Mouse (Mus musculus) embryonic facial prominence, embryonic 12.5 days (tissue): ENCODE measurements around the gene Lnx2. TPM values are rescaled to one million over a fixed set of nuclear protein-coding genes. Genes with fewer than 3 reads are reported as not detected.

ENCODE experiments used
- ATAC-seq: fragments of 200-750 bp; cut with Nextera tagmentation; 2 replicates; pipeline ENCODE4 v1.8.0; 2017; ENCODE audit not compliant: insufficient number of reproducible peaks, insufficient read depth, low FRiP score, low TSS enrichment
- H3K27ac ChIP-seq: fragments of 300-500 bp; sonication (generic); 2 replicates; pipeline ENCODE4 v1.5.1; 2016; ENCODE audit warnings: mild to moderate bottlenecking
- H3K27me3 ChIP-seq: fragments of 300-500 bp; sonication (generic); 2 replicates; pipeline ENCODE4 v1.6.1; 2016; ENCODE audit warnings: mild to moderate bottlenecking, moderate library complexity
- H3K36me3 ChIP-seq: fragments of 300-500 bp; sonication (generic); 2 replicates; pipeline ENCODE4 v1.6.1; 2016; ENCODE audit warnings: mild to moderate bottlenecking
- H3K4me1 ChIP-seq: fragments of 300-500 bp; sonication (generic); 2 replicates; pipeline ENCODE4 v1.6.1; 2016
- H3K4me2 ChIP-seq: fragments of 300-500 bp; sonication (generic); replicated peaks from 2 replicates; pipeline ENCODE4 v1.6.1; 2016; ENCODE audit warnings: mild to moderate bottlenecking, moderate library complexity
- H3K4me3 ChIP-seq: fragments of 300-500 bp; sonication (generic); 2 replicates; pipeline ENCODE4 v1.5.1; 2016; ENCODE audit warnings: mild to moderate bottlenecking
- H3K9ac ChIP-seq: fragments of 300-500 bp; sonication (generic); 2 replicates; pipeline ENCODE4 v1.6.1; 2016; ENCODE audit warnings: mild to moderate bottlenecking, moderate library complexity
- H3K9me3 ChIP-seq: fragments of 300-500 bp; sonication (generic); 2 replicates; pipeline ENCODE4 v1.6.1; 2016; ENCODE audit warnings: mild to moderate bottlenecking, moderate library complexity
- WGBS: fragments of 180-500 bp; shearing (Covaris S2); methylation state at CpG from one replicate; pipeline ENCODE4 v1.1.7; 2016; 5-methylcytosine and 5-hydroxymethylcytosine counted together
- polyA plus RNA-seq: library from polyadenylated mRNA; unstranded; fragments of >200 nt; fragmentation: Nextera tagmentation; extraction: Ambion mirVana; gene quantifications from 2 replicates; pipeline ENCODE4 v1.2.1, GENCODE M21; 2016

Gene Lnx2
- polyA plus RNA-seq, 1 experiment from 2014 or later: 12.0 TPM

GRCm38 (mm10) chr5:147033155-147033554 is 43.2 kb downstream of the Lnx2 start:
- no peak for ATAC-seq
- no peak overlapping the region for H3K27ac ChIP-seq
- H3K4me1 ChIP-seq: peaks cover 18% of the 10 kb centered on the region
- H3K36me3 ChIP-seq: peaks cover 17% of the 10 kb centered on the region; the same call in 1 of the 2 replicates
- no peaks in the 10 kb centered on the region for H3K9me3 ChIP-seq
- H3K4me2 ChIP-seq: no peak overlapping the region
- no peak overlapping the region for H3K4me3 ChIP-seq
- WGBS: 69% methylated on average over 13 of the region's 13 CpGs
- no peaks in the 10 kb centered on the region for H3K27me3 ChIP-seq
- no peak overlapping the region for H3K9ac ChIP-seq

- WGBS: 90% methylated on average over 14 of the region's 14 CpGs
- Histone ChIP-seq H3K36me3 (peaks cover 28% of the 10 kb centered on the region), H3K9ac (no peak overlapping the region), H3K4me1 (0 out of 2 replicates have a peak, but pooled peaks cover 5% of the 10 kb centered on the region), H3K27ac (no peak overlapping the region), H3K9me3 (no peaks in the 10 kb centered on the region), H3K4me2 (no peak overlapping the region), H3K27me3 (no peaks in the 10 kb centered on the region), H3K4me3 (no peak overlapping the region)
- ATAC-seq: no peak
Measured at GRCm38 (mm10) chr5:147031281-147031680, 45.1 kb downstream of the Lnx2 start.

- Histone ChIP-seq H3K4me3 (no peak overlapping the region), H3K36me3 (peaks cover 29% of the 10 kb centered on the region), H3K4me1 (no peaks in the 10 kb centered on the region), H3K27ac (no peak overlapping the region), H3K9ac (no peak overlapping the region), H3K4me2 (no peak overlapping the region), H3K27me3 (no peaks in the 10 kb centered on the region), H3K9me3 (no peaks in the 10 kb centered on the region)
- no peak for ATAC-seq
- WGBS: 80% methylated on average over 24 of the region's 24 CpGs
Measured at GRCm38 (mm10) chr5:147024331-147025034, 51.9 kb downstream of the Lnx2 start.

- H3K4me3 ChIP-seq: no peak overlapping the region
- WGBS: 87% methylated on average over 18 of the region's 18 CpGs
- no peak for ATAC-seq
- no peak overlapping the region for H3K9ac ChIP-seq
- H3K27ac ChIP-seq: no peak overlapping the region
- H3K4me2 ChIP-seq: no peak overlapping the region
- H3K4me1 ChIP-seq: no peaks in the 10 kb centered on the region
- H3K36me3 ChIP-seq: peaks cover 40% of the 10 kb centered on the region
- no peaks in the 10 kb centered on the region for H3K27me3 ChIP-seq
- no peaks in the 10 kb centered on the region for H3K9me3 ChIP-seq
Measured at GRCm38 (mm10) chr5:147023245-147023970, 53.0 kb downstream of the Lnx2 start.

GRCm38 (mm10) chr5:147021546-147022265 is 54.7 kb downstream of the Lnx2 start:
- WGBS: 66% methylated on average over 5 of the region's 5 CpGs
- ATAC-seq: no peak
- Histone ChIP-seq H3K27me3 (no peaks in the 10 kb centered on the region), H3K4me1 (peaks cover 7% of the 10 kb centered on the region; the same call in 1 of the 2 replicates), H3K36me3 (peaks cover 36% of the 10 kb centered on the region), H3K4me3 (no peak overlapping the region), H3K4me2 (no peak overlapping the region), H3K9me3 (no peaks in the 10 kb centered on the region), H3K27ac (no peak overlapping the region), H3K9ac (no peak overlapping the region)

GRCm38 (mm10) chr5:147020579-147020978 is 55.8 kb downstream of the Lnx2 start:
- peaks cover 31% of the 10 kb centered on the region for H3K36me3 ChIP-seq
- no peaks in the 10 kb centered on the region for H3K9me3 ChIP-seq
- 91% methylated on average over 11 of the region's 11 CpGs for WGBS
- ATAC-seq: no peak
- H3K9ac ChIP-seq: no peak overlapping the region
- no peak overlapping the region for H3K4me2 ChIP-seq
- no peak overlapping the region for H3K4me3 ChIP-seq
- H3K27me3 ChIP-seq: no peaks in the 10 kb centered on the region
- peaks cover 15% of the 10 kb centered on the region; the same call in 1 of the 2 replicates for H3K4me1 ChIP-seq
- no peak overlapping the region for H3K27ac ChIP-seq

GRCm38 (mm10) chr5:147018761-147019160 is 57.6 kb downstream of the Lnx2 start:
- Histone ChIP-seq H3K9me3 (no peaks in the 10 kb centered on the region), H3K27me3 (no peaks in the 10 kb centered on the region), H3K4me3 (no peak overlapping the region), H3K36me3 (peaks cover 25% of the 10 kb centered on the region), H3K4me1 (peaks cover 15% of the 10 kb centered on the region; the same call in 1 of the 2 replicates), H3K9ac (no peak overlapping the region), H3K4me2 (no peak overlapping the region), H3K27ac (no peak overlapping the region)
- no peak for ATAC-seq
- 87% methylated on average over 11 of the region's 11 CpGs for WGBS

GRCm38 (mm10) chr5:147017526-147017925 is 58.9 kb downstream of the Lnx2 start:
- Histone ChIP-seq H3K4me1 (peaks cover 15% of the 10 kb centered on the region; the same call in 1 of the 2 replicates), H3K4me2 (no peak overlapping the region), H3K36me3 (peaks cover 16% of the 10 kb centered on the region), H3K9ac (no peak overlapping the region), H3K27ac (no peak overlapping the region), H3K4me3 (no peak overlapping the region), H3K27me3 (no peaks in the 10 kb centered on the region), H3K9me3 (no peaks in the 10 kb centered on the region)
- no peak for ATAC-seq
- 62% methylated on average over 11 of the region's 11 CpGs for WGBS

GRCm38 (mm10) chr5:147016622-147017021 is 59.8 kb downstream of the Lnx2 start:
- no peaks in the 10 kb centered on the region for H3K9me3 ChIP-seq
- H3K27me3 ChIP-seq: no peaks in the 10 kb centered on the region
- H3K36me3 ChIP-seq: peaks cover 16% of the 10 kb centered on the region
- no peak overlapping the region for H3K4me2 ChIP-seq
- no peak overlapping the region for H3K9ac ChIP-seq
- 55% methylated on average over 12 of the region's 12 CpGs for WGBS
- no peak overlapping the region for H3K27ac ChIP-seq
- no peak overlapping the region for H3K4me3 ChIP-seq
- 0 out of 2 replicates have a peak, but pooled peaks have one; percentile 49 for ATAC-seq
- peaks cover 15% of the 10 kb centered on the region; the same call in 1 of the 2 replicates for H3K4me1 ChIP-seq

- H3K4me2 ChIP-seq: no peak overlapping the region
- peaks cover 16% of the 10 kb centered on the region for H3K36me3 ChIP-seq
- 89% methylated on average over 7 of the region's 7 CpGs for WGBS
- no peaks in the 10 kb centered on the region for H3K27me3 ChIP-seq
- no peak overlapping the region for H3K9ac ChIP-seq
- no peak for ATAC-seq
- peaks cover 15% of the 10 kb centered on the region; the same call in 1 of the 2 replicates for H3K4me1 ChIP-seq
- H3K4me3 ChIP-seq: no peak overlapping the region
- no peak overlapping the region for H3K27ac ChIP-seq
- no peaks in the 10 kb centered on the region for H3K9me3 ChIP-seq
Measured at GRCm38 (mm10) chr5:147015191-147015590, 61.2 kb downstream of the Lnx2 start.

- ATAC-seq: no peak
- H3K27ac ChIP-seq: no peak overlapping the region
- 59% methylated on average over 6 of the region's 6 CpGs for WGBS
- H3K9me3 ChIP-seq: no peaks in the 10 kb centered on the region
- peaks cover 7% of the 10 kb centered on the region for H3K36me3 ChIP-seq
- H3K9ac ChIP-seq: no peak overlapping the region
- H3K4me3 ChIP-seq: no peak overlapping the region
- no peak overlapping the region for H3K4me2 ChIP-seq
- H3K27me3 ChIP-seq: no peaks in the 10 kb centered on the region
- peaks cover 15% of the 10 kb centered on the region; the same call in 1 of the 2 replicates for H3K4me1 ChIP-seq
Measured at GRCm38 (mm10) chr5:147013845-147014244, 62.5 kb downstream of the Lnx2 start.
